Mouse (Mus musculus) embryonic facial prominence, embryonic 12.5 days (tissue): ENCODE results near the gene Cfd. TPM values are rescaled to one million over a fixed set of nuclear protein-coding genes. Genes with fewer than 3 reads are reported as not detected.

Experiments used
- ATAC-seq: fragments of 200-750 bp; cut with Nextera tagmentation; 2 replicates; pipeline ENCODE4 v1.8.0; 2017; ENCODE audit not compliant: insufficient number of reproducible peaks, insufficient read depth, low FRiP score, low TSS enrichment
- H3K27ac ChIP-seq: fragments of 300-500 bp; sonication (generic); 2 replicates; pipeline ENCODE4 v1.5.1; 2016; ENCODE audit warnings: mild to moderate bottlenecking
- H3K27me3 ChIP-seq: fragments of 300-500 bp; sonication (generic); 2 replicates; pipeline ENCODE4 v1.6.1; 2016; ENCODE audit warnings: mild to moderate bottlenecking, moderate library complexity
- H3K36me3 ChIP-seq: fragments of 300-500 bp; sonication (generic); 2 replicates; pipeline ENCODE4 v1.6.1; 2016; ENCODE audit warnings: mild to moderate bottlenecking
- H3K4me1 ChIP-seq: fragments of 300-500 bp; sonication (generic); 2 replicates; pipeline ENCODE4 v1.6.1; 2016
- H3K4me2 ChIP-seq: fragments of 300-500 bp; sonication (generic); replicated peaks from 2 replicates; pipeline ENCODE4 v1.6.1; 2016; ENCODE audit warnings: mild to moderate bottlenecking, moderate library complexity
- H3K4me3 ChIP-seq: fragments of 300-500 bp; sonication (generic); 2 replicates; pipeline ENCODE4 v1.5.1; 2016; ENCODE audit warnings: mild to moderate bottlenecking
- H3K9ac ChIP-seq: fragments of 300-500 bp; sonication (generic); 2 replicates; pipeline ENCODE4 v1.6.1; 2016; ENCODE audit warnings: mild to moderate bottlenecking, moderate library complexity
- H3K9me3 ChIP-seq: fragments of 300-500 bp; sonication (generic); 2 replicates; pipeline ENCODE4 v1.6.1; 2016; ENCODE audit warnings: mild to moderate bottlenecking, moderate library complexity
- WGBS: fragments of 180-500 bp; shearing (Covaris S2); methylation state at CpG from one replicate; pipeline ENCODE4 v1.1.7; 2016; 5-methylcytosine and 5-hydroxymethylcytosine counted together
- polyA plus RNA-seq: library from polyadenylated mRNA; unstranded; fragments of >200 nt; fragmentation: Nextera tagmentation; extraction: Ambion mirVana; gene quantifications from 2 replicates; pipeline ENCODE4 v1.2.1, GENCODE M21; 2016

Cfd gene
- polyA plus RNA-seq, 1 experiment from 2014 or later = not detected

DNA sequence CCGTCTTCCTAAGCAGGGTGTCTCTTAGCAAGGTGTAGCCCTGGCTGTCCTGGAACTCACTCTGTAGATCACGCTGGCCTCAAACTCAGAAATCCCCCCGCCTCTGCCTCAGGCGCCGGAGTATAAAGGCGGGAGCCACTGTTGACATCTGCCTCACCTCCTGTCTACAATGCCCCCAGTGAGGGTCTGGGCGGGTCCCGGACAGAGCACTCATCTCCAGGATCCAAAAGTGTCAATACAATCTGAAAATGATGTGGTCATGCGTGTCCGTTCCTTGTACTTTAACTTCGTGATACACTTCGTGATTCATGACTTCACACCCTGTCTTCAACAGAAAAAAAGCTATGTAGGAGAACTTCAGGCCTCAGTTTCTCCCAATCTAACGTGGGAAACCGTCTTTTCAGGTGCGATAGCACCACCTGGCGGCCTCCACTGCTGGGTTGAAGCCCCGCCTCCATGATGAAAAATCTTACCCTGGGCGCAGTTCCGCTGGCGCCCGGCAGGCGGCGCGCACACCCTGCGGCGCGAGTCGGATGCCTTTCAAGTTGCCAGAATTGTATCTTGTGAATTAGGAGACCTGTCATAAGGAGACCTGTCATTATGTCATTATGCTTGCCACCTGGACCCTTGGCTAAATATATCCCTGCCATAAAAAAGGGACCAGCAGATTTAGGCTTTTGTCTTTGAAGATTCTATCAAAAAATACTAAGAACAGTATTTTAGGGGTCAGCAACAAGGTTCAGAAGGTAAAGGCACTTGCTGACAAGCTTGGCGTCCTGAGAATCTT lies 34.5 kb downstream of the Cfd start:
- 10% methylated on average over 29 of the region's 29 CpGs for WGBS
- H3K9ac ChIP-seq = no peak overlapping the region
- no peak overlapping the region for H3K4me3 ChIP-seq
- H3K4me2 ChIP-seq = peak overlapping the region; percentile 86; the same call in 1 of the 2 replicates
- peaks cover 35% of the 10 kb centered on the region for H3K27me3 ChIP-seq
- no peak for ATAC-seq
- peaks cover 46% of the 10 kb centered on the region for H3K4me1 ChIP-seq
- no peak overlapping the region for H3K27ac ChIP-seq
- H3K9me3 ChIP-seq = no peaks in the 10 kb centered on the region
- no peaks in the 10 kb centered on the region for H3K36me3 ChIP-seq

DNA sequence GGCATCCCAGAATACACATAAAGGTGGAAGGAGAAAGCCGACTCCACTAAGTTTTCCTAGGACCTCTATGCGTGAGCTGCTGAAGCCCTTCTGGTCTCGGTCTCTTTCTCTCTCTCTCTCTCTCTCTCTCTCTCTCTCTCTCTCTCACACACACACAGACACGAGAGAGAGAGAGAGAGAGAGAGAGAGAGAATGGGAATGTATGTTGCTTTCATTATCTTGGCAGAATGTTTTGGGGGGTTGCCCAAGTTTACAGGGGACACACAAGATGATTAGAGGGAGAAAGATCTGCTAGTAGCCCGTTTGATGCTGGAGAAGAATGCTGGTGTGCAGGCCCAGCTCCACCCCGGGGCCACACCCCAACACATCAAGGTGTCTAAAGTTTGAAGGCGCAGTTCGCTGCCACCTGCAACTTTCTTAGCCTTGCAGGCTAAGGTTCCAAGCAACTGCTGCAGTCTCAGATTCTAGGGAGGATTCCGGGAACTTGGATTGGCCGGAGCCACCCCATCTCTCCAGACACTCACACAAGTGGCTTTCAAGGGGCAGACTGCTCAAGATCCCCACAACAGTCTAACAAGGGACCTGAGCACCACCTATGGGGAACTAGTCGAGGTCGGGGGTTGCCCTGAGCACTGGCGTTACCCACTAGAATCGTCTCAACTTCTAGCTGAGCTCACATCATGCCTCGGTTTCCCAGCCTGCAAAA lies 35.3 kb downstream of the Cfd start:
- H3K4me1 ChIP-seq = peaks cover 38% of the 10 kb centered on the region
- H3K27me3 ChIP-seq = peaks cover 27% of the 10 kb centered on the region
- no peaks in the 10 kb centered on the region for H3K9me3 ChIP-seq
- peak overlapping the region; percentile 91 for H3K9ac ChIP-seq
- peak; percentile 3; the same call in 1 of the 2 replicates for ATAC-seq
- H3K4me2 ChIP-seq = peak overlapping the region; percentile 86
- H3K36me3 ChIP-seq = peaks cover 5% of the 10 kb centered on the region
- WGBS = 13% methylated on average over 14 of the region's 15 CpGs
- H3K27ac ChIP-seq = peak overlapping the region; percentile 97
- H3K4me3 ChIP-seq = peak overlapping the region; percentile 96

DNA sequence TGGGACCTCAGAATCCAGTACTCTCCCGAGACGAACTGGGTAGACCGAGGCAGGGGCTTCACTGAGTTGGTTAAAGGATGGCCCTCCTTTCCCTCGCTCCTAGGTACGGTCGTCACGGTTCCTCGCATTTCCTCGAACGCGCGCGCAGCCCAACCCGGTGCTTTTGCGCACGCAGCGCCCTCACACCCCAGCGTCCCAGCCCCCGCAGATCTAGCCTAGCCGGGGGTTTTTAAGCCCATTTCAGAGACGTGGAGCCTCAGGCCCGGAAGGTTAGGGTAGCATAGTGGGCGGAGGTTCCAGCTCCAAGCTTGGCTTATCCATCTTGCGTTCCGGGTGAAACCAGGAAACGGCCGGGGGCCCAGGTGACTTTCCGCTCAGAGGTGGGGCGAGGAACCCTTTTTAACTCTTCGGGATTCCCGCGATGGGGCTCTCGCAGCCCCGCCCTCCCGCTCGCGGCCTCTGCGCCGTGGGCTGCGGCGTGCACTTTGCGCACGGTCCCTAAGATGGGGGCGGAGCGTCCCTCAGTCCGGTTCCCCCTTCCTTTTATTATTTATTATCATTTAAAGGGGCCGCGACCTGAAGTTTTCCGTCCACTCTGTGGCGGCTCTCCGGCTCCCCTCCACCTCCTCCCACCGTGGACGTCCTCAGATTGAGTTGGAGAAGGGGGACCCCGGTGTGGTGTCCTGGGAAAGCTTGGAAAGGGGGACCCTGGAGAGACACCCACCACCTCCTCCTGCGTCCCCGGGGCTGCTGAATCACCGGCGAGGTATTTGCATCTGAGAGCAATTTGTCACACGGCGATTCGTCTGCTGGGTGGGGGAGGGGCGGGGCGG lies 36.1 kb downstream of the Cfd start, which contains the start of gene Arid3a:
TSS of gene Arid3a (plus strand) at position 553 of the 833 bp plus-strand sequence.
- Histone ChIP-seq H3K27me3 (peaks cover 20% of the 10 kb centered on the region), H3K9me3 (no peaks in the 10 kb centered on the region), H3K4me3 (peak within 1 kb of the TSS; percentile 96), H3K36me3 (peaks cover 12% of the 10 kb centered on the region), H3K4me2 (peak within 1 kb of the TSS; percentile 86), H3K4me1 (peaks cover 34% of the 10 kb centered on the region), H3K9ac (peak within 1 kb of the TSS; percentile 91), H3K27ac (peak within 1 kb of the TSS; percentile 97)
- ATAC-seq = peak; percentile 54
- WGBS = under 1% methylated on average over 63 of the region's 63 CpGs

DNA sequence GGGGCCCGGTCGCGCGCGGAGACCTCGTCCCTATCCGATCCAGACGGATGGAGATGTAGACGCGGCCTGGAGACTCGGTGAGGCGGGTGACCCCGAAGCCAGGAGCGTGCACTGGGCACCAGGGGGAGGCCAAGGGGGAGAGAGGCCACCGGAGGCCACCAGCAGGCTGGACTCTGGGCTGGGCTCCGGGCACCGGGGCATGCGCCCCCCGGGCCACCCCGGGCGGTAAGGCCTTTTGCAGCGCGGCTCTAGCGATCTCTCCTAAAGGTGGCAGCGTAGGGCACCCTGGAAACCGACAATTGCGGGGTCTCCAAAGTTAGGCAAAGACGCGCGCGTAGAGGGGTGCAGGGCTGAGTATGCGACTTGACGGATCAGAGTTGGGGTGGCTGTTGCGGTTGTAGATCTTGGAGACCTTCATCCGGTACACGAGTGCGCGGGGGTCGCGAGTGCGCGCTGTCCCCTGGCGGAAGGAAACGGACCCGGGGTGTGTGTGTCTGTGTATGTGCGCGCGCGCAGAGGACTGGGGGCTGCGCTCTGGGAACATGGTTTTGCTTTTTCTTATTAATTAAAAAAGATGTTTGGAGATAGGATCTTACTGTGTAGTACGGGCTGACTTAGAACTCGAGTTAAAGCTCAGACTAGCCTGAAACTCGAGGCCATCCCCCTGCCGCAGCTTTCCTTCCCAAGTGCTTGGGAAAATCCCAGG lies 36.8 kb downstream of the Cfd start:
- Histone ChIP-seq H3K4me1 (peaks cover 41% of the 10 kb centered on the region), H3K4me3 (peak overlapping the region; percentile 96), H3K9me3 (no peaks in the 10 kb centered on the region), H3K27me3 (peaks cover 12% of the 10 kb centered on the region), H3K4me2 (peak overlapping the region; percentile 86), H3K27ac (peak overlapping the region; percentile 97), H3K9ac (peak overlapping the region; percentile 91), H3K36me3 (peaks cover 20% of the 10 kb centered on the region)
- WGBS = under 1% methylated on average over 54 of the region's 54 CpGs
- peak; percentile 6; the same call in 1 of the 2 replicates for ATAC-seq

DNA sequence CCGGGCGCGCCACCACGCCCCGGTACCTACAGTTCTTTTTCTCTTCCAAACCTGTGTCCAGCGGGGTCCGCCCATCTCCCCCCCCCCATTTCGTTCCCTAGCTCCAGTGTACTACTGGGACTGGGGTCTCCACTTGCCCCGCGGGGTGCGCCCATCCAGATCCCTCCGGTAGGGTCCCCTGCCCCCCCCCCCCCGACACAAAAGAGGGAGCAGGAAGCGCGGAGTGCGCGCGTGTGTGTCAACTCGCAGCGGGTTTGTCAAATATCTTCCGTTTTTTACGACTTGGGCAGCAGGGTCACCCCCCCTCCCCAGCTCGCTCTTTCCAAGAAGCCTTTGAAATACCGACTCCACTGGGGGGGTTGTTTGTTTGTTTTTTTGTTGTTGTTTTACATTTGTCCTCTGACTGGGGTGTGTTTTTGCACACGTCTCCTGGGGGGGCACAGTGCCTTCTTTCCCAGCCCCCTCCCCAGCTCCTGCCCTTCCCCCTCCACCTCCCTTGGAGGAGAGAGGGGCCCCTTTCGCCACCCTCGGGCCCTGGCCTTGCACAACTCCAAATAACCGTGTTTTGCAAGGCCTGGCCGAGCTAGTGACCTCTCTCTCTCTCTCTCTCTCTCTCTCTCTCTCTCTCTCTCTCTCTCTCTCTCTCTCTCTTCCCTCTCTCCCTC lies 37.5 kb downstream of the Cfd start:
- H3K4me1 ChIP-seq = peaks cover 48% of the 10 kb centered on the region
- H3K9me3 ChIP-seq = no peaks in the 10 kb centered on the region
- peaks cover 5% of the 10 kb centered on the region for H3K27me3 ChIP-seq
- no peak for ATAC-seq
- H3K36me3 ChIP-seq = peaks cover 27% of the 10 kb centered on the region
- peak overlapping the region; percentile 96 for H3K4me3 ChIP-seq
- 0% methylated on average over 29 of the region's 29 CpGs for WGBS
- peak overlapping the region; percentile 86 for H3K4me2 ChIP-seq
- peak overlapping the region; percentile 97 for H3K27ac ChIP-seq
- peak overlapping the region; percentile 91 for H3K9ac ChIP-seq

DNA sequence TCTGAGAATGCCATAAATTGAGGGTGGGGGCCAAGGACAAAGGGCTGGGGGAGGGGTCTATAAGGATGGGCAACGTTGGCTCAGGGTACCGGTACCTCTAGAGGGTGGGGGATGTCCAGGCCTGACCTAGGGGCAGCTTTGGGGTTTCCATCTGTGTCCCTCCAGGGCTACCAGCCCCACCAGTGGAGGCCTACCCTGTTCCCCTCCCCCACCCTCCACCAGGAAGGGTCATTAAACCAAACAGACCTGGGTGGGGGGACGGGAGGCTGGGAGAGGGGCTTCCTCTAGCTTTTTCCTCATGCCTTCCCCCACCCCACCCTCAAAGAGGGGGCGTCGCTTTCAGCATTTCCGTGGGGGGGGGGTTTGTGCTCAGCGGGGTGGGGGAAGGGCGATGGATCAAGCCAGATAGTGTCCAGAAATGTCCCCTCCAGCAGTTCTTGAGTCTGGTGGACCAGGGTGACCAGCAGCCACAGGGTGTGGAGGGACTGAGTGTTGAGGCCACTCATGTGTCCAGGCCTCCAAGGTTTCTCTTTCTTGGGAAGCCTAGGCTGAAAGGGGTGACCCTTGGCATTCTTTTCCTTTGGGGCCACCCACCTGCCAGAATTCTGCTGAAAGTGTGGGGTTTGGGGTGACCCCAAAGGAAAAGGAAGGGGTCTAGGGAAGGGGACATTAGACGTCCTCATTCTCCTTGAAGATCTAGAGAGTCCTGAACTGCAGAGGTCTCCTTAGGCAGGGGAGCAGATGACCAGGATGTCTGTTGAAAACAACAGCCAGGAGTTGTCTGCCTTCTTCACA lies 38.5 kb downstream of the Cfd start:
- H3K27ac ChIP-seq = peak overlapping the region; percentile 97
- no peaks in the 10 kb centered on the region; the same call in 1 of the 2 replicates for H3K27me3 ChIP-seq
- H3K9ac ChIP-seq = peak overlapping the region; percentile 91; the same call in 1 of the 2 replicates
- H3K4me3 ChIP-seq = peak overlapping the region; percentile 96
- H3K4me2 ChIP-seq = peak overlapping the region; percentile 86
- H3K4me1 ChIP-seq = peaks cover 56% of the 10 kb centered on the region
- H3K9me3 ChIP-seq = no peaks in the 10 kb centered on the region
- peaks cover 32% of the 10 kb centered on the region for H3K36me3 ChIP-seq
- no peak for ATAC-seq
- WGBS = 13% methylated on average over 9 of the region's 9 CpGs

DNA sequence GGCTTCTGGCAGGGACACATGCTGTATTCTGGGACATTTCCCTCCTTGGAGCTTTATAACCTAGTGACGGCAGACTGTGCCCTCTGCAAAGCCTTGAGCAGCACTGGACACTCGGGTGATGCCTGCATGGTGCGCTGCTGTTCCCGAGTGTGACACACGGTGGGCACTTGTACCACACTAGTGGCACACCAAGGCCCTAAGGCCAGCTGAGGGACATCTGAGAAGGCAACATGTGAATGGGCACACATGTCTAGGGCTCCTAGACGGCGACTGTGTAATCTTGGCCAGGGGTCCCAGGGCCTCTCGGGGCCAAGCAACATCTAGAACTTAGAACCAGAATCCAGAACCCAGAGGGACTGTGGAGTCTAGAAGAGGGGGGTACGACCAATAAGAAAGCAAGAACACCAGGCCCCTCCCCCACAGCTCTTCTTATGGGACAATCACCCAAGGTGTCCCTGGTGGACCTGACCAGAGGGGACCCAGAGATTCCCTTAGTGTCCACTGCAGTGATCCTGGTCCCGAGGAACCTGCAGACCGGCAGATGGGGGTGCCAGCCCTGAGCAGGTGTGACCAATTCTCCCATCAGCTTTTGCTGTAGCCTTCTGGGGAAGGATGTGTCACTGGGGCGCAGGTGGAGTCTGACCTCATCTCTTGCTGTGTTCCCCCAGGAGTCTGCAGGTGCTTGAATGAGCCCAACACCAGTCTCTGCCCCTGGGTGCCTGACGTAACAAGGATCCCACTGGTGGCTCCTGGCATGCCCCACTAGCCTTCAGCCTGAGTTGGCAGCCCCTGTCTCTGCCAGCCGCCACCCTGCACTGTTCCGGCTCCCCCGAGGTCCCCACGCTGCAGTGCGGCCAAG lies 39.5 kb downstream of the Cfd start:
- Histone ChIP-seq H3K27ac (0 out of 2 replicates have a peak overlapping the region, but pooled peaks have one; percentile 97), H3K9ac (0 out of 2 replicates have a peak overlapping the region, but pooled peaks have one; percentile 7), H3K4me1 (peaks cover 53% of the 10 kb centered on the region), H3K4me2 (no peak overlapping the region), H3K9me3 (no peaks in the 10 kb centered on the region), H3K4me3 (no peak overlapping the region), H3K36me3 (peaks cover 38% of the 10 kb centered on the region), H3K27me3 (no peaks in the 10 kb centered on the region)
- no peak for ATAC-seq
- WGBS = 88% methylated on average over 18 of the region's 18 CpGs

DNA sequence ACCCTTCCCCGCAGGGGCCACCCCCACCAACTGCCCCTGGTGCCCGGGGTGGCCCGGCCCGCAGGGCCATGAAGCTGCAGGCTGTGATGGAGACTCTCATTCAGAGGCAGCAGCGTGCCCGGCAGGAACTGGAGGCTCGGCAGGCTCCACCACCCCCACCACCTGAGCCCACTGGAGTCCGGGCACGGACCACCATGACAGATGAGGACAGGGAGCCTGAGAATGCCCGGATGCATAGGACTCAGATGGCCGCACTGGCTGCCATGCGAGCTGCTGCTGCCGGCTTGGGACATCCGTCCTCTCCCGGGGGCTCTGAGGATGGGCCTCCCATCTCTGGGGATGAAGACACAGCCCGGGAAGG lies 40.2 kb downstream of the Cfd start:
- Histone ChIP-seq H3K9ac (0 out of 2 replicates have a peak overlapping the region, but pooled peaks have one; percentile 7), H3K27me3 (no peaks in the 10 kb centered on the region), H3K4me3 (no peak overlapping the region), H3K36me3 (peaks cover 38% of the 10 kb centered on the region), H3K4me1 (peaks cover 49% of the 10 kb centered on the region), H3K4me2 (no peak overlapping the region), H3K27ac (no peak overlapping the region), H3K9me3 (no peaks in the 10 kb centered on the region)
- ATAC-seq = no peak
- 87% methylated on average over 16 of the region's 16 CpGs for WGBS

DNA sequence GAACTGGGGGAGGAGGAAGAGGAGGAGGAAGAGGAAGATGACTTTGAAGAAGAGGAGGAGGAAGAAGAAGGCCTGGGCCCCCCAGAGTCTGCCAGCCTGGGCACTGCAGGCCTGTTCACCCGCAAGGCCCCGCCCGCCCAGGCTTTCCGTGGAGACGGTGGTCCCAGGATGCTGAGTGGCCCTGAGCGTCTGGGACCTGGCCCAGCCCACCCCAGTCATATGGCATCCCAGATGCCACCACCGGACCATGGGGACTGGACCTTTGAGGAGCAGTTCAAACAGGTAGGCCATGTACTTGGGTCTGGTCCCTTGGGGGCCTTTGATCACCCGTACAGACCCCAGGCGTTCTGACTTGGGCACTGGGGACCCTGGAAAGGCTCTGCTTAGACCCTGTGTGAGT lies 41.1 kb downstream of the Cfd start:
- 0 out of 2 replicates have a peak overlapping the region, but pooled peaks have one; percentile 0 for H3K4me3 ChIP-seq
- no peaks in the 10 kb centered on the region for H3K9me3 ChIP-seq
- H3K4me2 ChIP-seq = no peak overlapping the region
- peak overlapping the region; percentile 70 for H3K27ac ChIP-seq
- H3K9ac ChIP-seq = no peak overlapping the region
- no peaks in the 10 kb centered on the region for H3K27me3 ChIP-seq
- ATAC-seq = no peak
- peaks cover 48% of the 10 kb centered on the region for H3K4me1 ChIP-seq
- WGBS = 79% methylated on average over 9 of the region's 9 CpGs
- peaks cover 47% of the 10 kb centered on the region for H3K36me3 ChIP-seq
